ENCODE assay signal across 22 mouse cellular contexts in the genomic region with DNA sequence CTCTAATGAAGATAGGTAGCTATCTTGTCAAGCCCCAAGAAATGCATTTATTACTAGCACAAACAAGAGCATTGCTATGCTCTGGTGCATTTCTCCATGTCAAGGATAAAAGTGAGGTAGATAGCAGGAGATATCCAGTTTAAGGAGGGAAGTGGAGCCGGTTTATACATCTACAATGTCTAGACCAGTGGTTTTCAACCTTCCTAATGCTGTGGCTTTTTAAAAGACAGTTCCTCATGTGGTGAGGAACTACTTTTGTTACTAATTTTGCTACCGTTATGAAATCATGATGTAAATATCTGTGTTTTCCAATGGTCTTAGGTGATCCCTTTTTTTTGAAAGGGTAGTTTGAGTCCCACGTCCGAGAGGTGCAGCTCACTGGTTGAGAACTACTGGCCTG. TPM values are rescaled to one million over a fixed set of nuclear protein-coding genes. Genes with fewer than 3 reads are reported as not detected.
"Had no signal": no experiment of that assay in that cellular context is flagged by ENCODE, and none has a peak within 500 bp of the region (broad histone marks: within the 10 kb centered on the region; RNA-seq: fewer than 3 reads in every experiment).

No protein-coding gene starts in this region.

- ATAC-seq: liver, postnatal 0 days; lung, postnatal 0 days; midbrain, embryonic 15.5 days had no signal

- H3K4me2 ChIP-seq: liver, embryonic 15.5 days; lung, embryonic 15.5 days; midbrain, embryonic 12.5 days; midbrain, embryonic 15.5 days; neural tube, embryonic 12.5 days; stomach, embryonic 15.5 days had no signal

- DNase-seq: liver, postnatal 0 days; lung, adult 2 months; lung, postnatal 14 days; lung, postnatal 36 days; right cerebral cortex, postnatal 14 days; thymus, adult 2 months; thymus, postnatal 25 days; thymus, postnatal 4 days had no signal

- H3K9me3 ChIP-seq: liver, embryonic 15.5 days; lung, embryonic 15.5 days; megakaryocyte, embryonic 14.5 days; midbrain, embryonic 12.5 days; midbrain, embryonic 15.5 days; neural tube, embryonic 12.5 days; stomach, embryonic 15.5 days had no signal

- H3K4me3 ChIP-seq: liver, embryonic 15.5 days; lung, embryonic 15.5 days; megakaryocyte, embryonic 14.5 days; midbrain, embryonic 12.5 days; midbrain, embryonic 15.5 days; neural tube, embryonic 12.5 days; stomach, embryonic 15.5 days had no signal

- H3K27ac ChIP-seq: liver, embryonic 15.5 days; lung, embryonic 15.5 days; macrophage; midbrain, embryonic 12.5 days; midbrain, embryonic 15.5 days; neural tube, embryonic 12.5 days; stomach, embryonic 15.5 days; stomach, postnatal 0 days had no signal

- H3K9ac ChIP-seq: liver, embryonic 15.5 days; liver, postnatal 0 days; lung, embryonic 15.5 days; midbrain, embryonic 12.5 days; midbrain, embryonic 15.5 days; neural tube, embryonic 12.5 days; stomach, embryonic 15.5 days had no signal

- H3K4me1 ChIP-seq: liver, embryonic 15.5 days; lung, embryonic 15.5 days; midbrain, embryonic 12.5 days; midbrain, embryonic 15.5 days; neural tube, embryonic 12.5 days; stomach, embryonic 15.5 days had no signal

- H3K27me3 ChIP-seq: liver, embryonic 15.5 days; lung, embryonic 15.5 days; megakaryocyte, embryonic 14.5 days; midbrain, embryonic 12.5 days; midbrain, embryonic 15.5 days; neural tube, embryonic 12.5 days; stomach, embryonic 15.5 days had no signal

- H3K36me3 ChIP-seq: liver, embryonic 15.5 days; lung, embryonic 15.5 days; midbrain, embryonic 15.5 days; neural tube, embryonic 12.5 days; stomach, embryonic 15.5 days had no signal

RNA-seq across cellular contexts. Expression of gene Gpc5, which starts 37.8 kb away (rescaled TPM):
- total RNA-seq: monocyte, adult 5-6 weeks; neutrophil, adult 5-6 weeks had no signal
- polyA plus RNA-seq: liver, embryonic 15.5 days; liver, postnatal 0 days; macrophage; spleen, adult 2 months; urinary bladder, adult 2 months had no signal
